Comparison of ENCODE assay signal across 18 mouse cellular contexts in genomic region chr3:96118702-96119101, GRCm38 (mm10).
"Had no signal": no experiment of that assay in that cellular context is flagged by ENCODE, and none has a peak within 500 bp of the region (broad histone marks: within the 10 kb centered on the region; RNA-seq: fewer than 3 reads in every experiment).

No protein-coding gene starts in this region.

- DNase-seq: liver, postnatal 0 days; lung, adult 2 months; lung, postnatal 14 days; lung, postnatal 36 days; midbrain, embryonic 14.5 days; right cerebral cortex, postnatal 14 days; thymus, adult 18-20 months; thymus, postnatal 14 days; thymus, postnatal 36 days had no signal

- H3K4me3 ChIP-seq: liver, embryonic 15.5 days; lung, embryonic 15.5 days; megakaryocyte, embryonic 14.5 days; midbrain, embryonic 10.5 days; midbrain, embryonic 12.5 days; neural tube, embryonic 12.5 days had no signal

- H3K27me3 ChIP-seq: liver, embryonic 15.5 days; lung, embryonic 15.5 days; megakaryocyte, embryonic 14.5 days; midbrain, embryonic 12.5 days; neural tube, embryonic 12.5 days had no signal

- H3K9me3 ChIP-seq: liver, embryonic 15.5 days; lung, embryonic 15.5 days; megakaryocyte, embryonic 14.5 days; midbrain, embryonic 10.5 days; midbrain, embryonic 12.5 days; neural tube, embryonic 12.5 days had no signal

- H3K36me3 ChIP-seq: liver, embryonic 15.5 days; lung, embryonic 15.5 days; midbrain, embryonic 10.5 days; midbrain, embryonic 12.5 days; neural tube, embryonic 12.5 days had no signal

- ATAC-seq: liver, postnatal 0 days; lung, postnatal 0 days; midbrain, embryonic 16.5 days had no signal

- H3K9ac ChIP-seq: liver, embryonic 15.5 days; liver, postnatal 0 days; lung, embryonic 15.5 days; midbrain, embryonic 12.5 days; neural tube, embryonic 12.5 days had no signal

- H3K4me1 ChIP-seq: lung, embryonic 15.5 days; midbrain, embryonic 10.5 days; midbrain, embryonic 12.5 days; neural tube, embryonic 12.5 days had no signal

- H3K27ac ChIP-seq: liver, embryonic 15.5 days; lung, embryonic 15.5 days; macrophage; midbrain, embryonic 10.5 days; midbrain, embryonic 12.5 days; neural tube, embryonic 12.5 days had no signal
